Mouse (Mus musculus) forebrain, postnatal 0 days (tissue): ENCODE measurements around the gene Farp1. TPM values are rescaled to one million over a fixed set of nuclear protein-coding genes. Genes with fewer than 3 reads are reported as not detected.

Experiments used
- ATAC-seq: fragments of 200-750 bp; cut with Nextera tagmentation; 2 replicates; pipeline ENCODE4 v1.8.0; 2017; ENCODE audit warnings: mild to moderate bottlenecking, moderate library complexity
- DNase-seq: peaks from one replicate; pipeline ENCODE4 v3.0.0-alpha.2; 2015
- H3K27ac ChIP-seq: fragments of 300-500 bp; sonication (generic); 2 replicates; pipeline ENCODE4 v1.5.1; 2014; ENCODE audit warnings: low read depth, mild to moderate bottlenecking, antibody characterized with exemption, low read length, moderate library complexity, mixed read lengths
- H3K27me3 ChIP-seq: fragments of 300-500 bp; sonication (generic); 2 replicates; pipeline ENCODE4 v1.6.1; 2014; ENCODE audit warnings: mild to moderate bottlenecking, low read length, mixed read lengths; ENCODE audit not compliant: insufficient read depth
- H3K36me3 ChIP-seq: fragments of 300-500 bp; sonication (generic); 2 replicates; pipeline ENCODE4 v1.6.1; 2014; ENCODE audit warnings: mild to moderate bottlenecking, moderate library complexity; ENCODE audit not compliant: insufficient read depth
- H3K4me1 ChIP-seq: fragments of 300-500 bp; sonication (generic); 2 replicates; pipeline ENCODE4 v1.6.1; 2014; ENCODE audit warnings: antibody characterized with exemption; ENCODE audit not compliant: insufficient read depth
- H3K4me2 ChIP-seq: fragments of 300-500 bp; sonication (generic); 2 replicates; pipeline ENCODE4 v1.6.1; 2014; ENCODE audit warnings: low read depth, mild to moderate bottlenecking, moderate library complexity
- H3K4me3 ChIP-seq: fragments of 300-500 bp; sonication (generic); 2 replicates; pipeline ENCODE4 v1.5.1; 2014; ENCODE audit warnings: low read depth, low read length, mixed read lengths
- H3K9ac ChIP-seq: fragments of 300-500 bp; sonication (generic); 2 replicates; pipeline ENCODE4 v1.6.1; 2014; ENCODE audit warnings: mild to moderate bottlenecking
- H3K9me3 ChIP-seq: fragments of 300-500 bp; sonication (generic); 2 replicates; pipeline ENCODE4 v1.6.1; 2016; ENCODE audit warnings: low read length
- CTCF ChIP-seq: sonication (generic); IDR thresholded peaks from 2 replicates; pipeline ENCODE4 v1.5.1; 2016; ENCODE audit warnings: antibody characterized with exemption, control low read depth, low read depth
- WGBS: fragments of 180-500 bp; shearing (Covaris S2); extraction: QIAGEN DNeasy Blood & Tissue Kit; methylation state at CpG from one replicate; pipeline ENCODE4 v1.1.7; 2014; 5-methylcytosine and 5-hydroxymethylcytosine counted together
- polyA plus RNA-seq: library from polyadenylated mRNA; unstranded; fragments of >200 nt; fragmentation: Nextera tagmentation; extraction: Ambion mirVana; gene quantifications from 2 replicates; pipeline ENCODE4 v1.2.1, GENCODE M21; 2015
- total RNA-seq: library from RNA; depleted of rRNA; stranded (reverse); fragments of >200 nt; gene quantifications from 2 replicates; pipeline ENCODE4 v1.2.3, GENCODE M21; 2014

Gene Farp1
- total and polyA plus RNA-seq, 2 experiments from 2014 or later, result 48.3 to 120 TPM

DNA sequence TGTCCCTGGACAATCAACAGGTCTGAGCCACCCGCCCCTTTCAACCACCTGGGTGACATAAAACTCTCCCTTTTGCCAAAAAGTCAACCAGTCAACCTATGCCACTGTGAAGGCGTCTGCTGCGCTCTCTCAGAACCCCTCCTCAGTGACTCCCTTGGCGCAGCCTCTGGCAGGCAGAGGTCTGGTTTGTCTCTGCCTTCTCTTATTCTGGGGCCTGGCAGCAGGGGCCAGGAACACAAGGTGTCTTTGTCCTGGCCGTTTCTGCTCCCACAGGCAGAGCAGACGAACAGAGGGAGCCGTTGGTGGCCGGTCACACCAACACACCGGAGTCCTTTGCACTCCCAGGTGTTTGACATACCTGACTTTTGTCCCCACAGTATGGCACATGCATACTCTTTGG, 57.5 kb downstream of the Farp1 start:
- Histone ChIP-seq H3K4me1 (no peaks in the 10 kb centered on the region), H3K36me3 (peaks cover 11% of the 10 kb centered on the region; the same call in 1 of the 2 replicates), H3K4me3 (no peak overlapping the region), H3K9ac (no peak overlapping the region), H3K27me3 (no peaks in the 10 kb centered on the region), H3K9me3 (0 out of 2 replicates have a peak, but pooled peaks cover 4% of the 10 kb centered on the region), H3K4me2 (no peak overlapping the region), H3K27ac (no peak overlapping the region)
- TF ChIP-seq CTCF, result no peak
- DNase-seq (no peak), ATAC-seq (no peak)
- WGBS, result 62% methylated on average over 9 of the region's 9 CpGs

DNA sequence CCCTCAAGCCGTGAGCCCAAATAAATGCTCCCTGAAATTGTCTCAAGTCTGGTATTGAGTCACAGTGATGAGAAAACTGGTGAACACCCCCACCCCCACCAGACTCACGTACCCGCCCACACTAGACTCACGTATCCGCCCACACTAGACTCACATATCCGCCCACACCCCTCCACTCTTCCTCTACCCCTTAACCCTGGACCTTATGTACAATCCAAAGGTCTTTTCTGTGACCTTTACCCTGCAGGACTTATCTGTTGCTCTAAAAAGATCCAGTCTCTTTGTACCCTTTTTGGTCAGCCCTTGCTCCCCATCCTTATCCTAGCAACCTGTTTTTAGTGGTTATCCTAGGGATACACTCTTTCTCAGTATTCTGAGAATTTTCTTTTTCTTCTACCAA, 58.9 kb downstream of the Farp1 start:
- no peak overlapping the region for H3K27ac ChIP-seq
- no peak overlapping the region for H3K9ac ChIP-seq
- H3K36me3 ChIP-seq, result peaks cover 11% of the 10 kb centered on the region; the same call in 1 of the 2 replicates
- no peaks in the 10 kb centered on the region for H3K27me3 ChIP-seq
- WGBS, result 87% methylated on average over 6 of the region's 6 CpGs
- no peak for TF ChIP-seq CTCF
- H3K9me3 ChIP-seq, result 0 out of 2 replicates have a peak, but pooled peaks cover 2% of the 10 kb centered on the region
- H3K4me1 ChIP-seq, result no peaks in the 10 kb centered on the region
- DNase-seq, result no peak
- H3K4me3 ChIP-seq, result no peak overlapping the region
- ATAC-seq, result no peak
- no peak overlapping the region for H3K4me2 ChIP-seq

DNA sequence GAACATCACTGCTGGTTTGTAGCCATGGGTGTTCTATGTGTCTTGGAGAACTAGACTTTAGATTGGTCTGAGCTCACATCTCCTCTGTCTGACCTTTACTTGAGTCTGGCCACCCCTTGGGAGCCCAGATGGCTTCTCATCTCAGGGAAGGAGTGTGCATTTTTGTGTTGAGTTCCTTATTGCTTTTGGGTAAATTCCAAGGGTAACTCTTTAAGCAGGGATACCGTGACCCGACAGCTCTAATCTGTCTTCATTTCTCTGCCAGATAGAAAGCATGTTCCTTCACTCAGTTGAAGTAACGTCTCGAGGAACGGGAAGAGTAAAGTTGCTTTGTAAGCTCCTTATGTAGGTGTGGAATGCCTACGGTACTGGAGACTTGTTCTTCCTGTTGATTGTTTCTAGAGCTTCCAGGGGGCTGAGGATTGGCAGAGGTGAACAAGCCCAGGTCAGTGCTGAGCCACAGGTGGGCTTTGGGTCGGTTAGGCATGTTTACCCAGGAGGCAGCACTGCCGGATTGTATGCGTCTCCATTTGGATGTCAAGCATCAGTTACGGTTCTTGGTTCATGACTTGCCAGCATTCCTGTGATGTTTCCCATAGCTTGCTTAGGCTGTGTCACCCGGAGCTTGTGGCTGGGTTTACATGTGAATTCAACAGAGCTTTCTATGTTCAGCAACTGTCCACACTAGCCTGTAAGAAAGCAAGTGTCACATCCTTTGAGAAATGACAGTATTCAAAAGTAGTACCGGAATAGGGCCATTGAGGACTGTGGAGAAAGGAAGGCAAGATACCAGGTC, 62.8 kb downstream of the Farp1 start:
- TF ChIP-seq CTCF, result no peak
- Histone ChIP-seq H3K27ac (0 out of 2 replicates have a peak overlapping the region, but pooled peaks have one; percentile 45), H3K27me3 (no peaks in the 10 kb centered on the region), H3K9ac (no peak overlapping the region), H3K4me1 (no peaks in the 10 kb centered on the region), H3K9me3 (no peaks in the 10 kb centered on the region), H3K4me2 (no peak overlapping the region), H3K36me3 (no peaks in the 10 kb centered on the region), H3K4me3 (no peak overlapping the region)
- WGBS, result 84% methylated on average over 12 of the region's 12 CpGs
- no peak for DNase-seq
- no peak for ATAC-seq

DNA sequence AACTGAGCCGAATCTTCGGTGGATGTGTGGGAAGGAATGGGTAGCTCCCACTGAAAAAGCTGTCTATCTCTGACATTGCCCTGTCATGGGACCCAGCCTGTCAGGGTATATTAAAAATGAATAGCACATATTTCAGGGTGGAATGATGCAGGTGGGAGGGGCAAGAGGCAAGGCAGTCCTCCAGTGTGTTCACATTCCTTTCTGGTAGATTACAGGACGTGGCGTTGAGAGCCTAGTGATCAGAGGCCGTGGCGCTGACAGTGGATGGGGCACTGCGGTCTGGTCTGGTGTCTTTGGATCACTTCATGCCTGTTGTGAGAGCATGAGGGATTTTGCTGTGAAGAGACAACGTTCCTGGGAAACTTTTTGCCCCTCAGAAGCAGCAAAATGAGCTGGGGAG, 64.1 kb downstream of the Farp1 start:
- Histone ChIP-seq H3K4me2 (no peak overlapping the region), H3K4me3 (no peak overlapping the region), H3K4me1 (no peaks in the 10 kb centered on the region), H3K27me3 (no peaks in the 10 kb centered on the region), H3K27ac (no peak overlapping the region), H3K9ac (no peak overlapping the region), H3K9me3 (no peaks in the 10 kb centered on the region), H3K36me3 (no peaks in the 10 kb centered on the region)
- no peak for TF ChIP-seq CTCF
- 85% methylated on average over 8 of the region's 8 CpGs for WGBS
- ATAC-seq (no peak), DNase-seq (no peak)

DNA sequence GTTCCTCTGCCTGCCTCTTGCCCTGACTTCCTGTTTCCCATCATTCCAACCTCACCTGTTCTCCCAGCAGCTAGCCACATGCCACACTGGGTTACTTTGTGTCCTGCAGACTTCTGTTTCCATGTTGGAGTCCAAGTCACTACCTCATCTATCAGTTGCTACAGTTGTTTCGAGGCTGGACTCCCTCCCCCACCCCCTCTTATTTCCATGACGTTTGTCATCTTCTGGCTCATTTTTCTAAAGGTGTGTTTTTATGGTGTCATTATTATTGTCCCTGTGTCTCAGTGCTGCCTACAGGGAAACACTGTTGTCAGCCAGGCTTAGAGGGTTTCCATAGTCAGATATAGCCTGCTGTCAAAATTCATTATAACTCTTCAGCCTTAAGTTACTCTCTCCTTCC, 64.9 kb downstream of the Farp1 start:
- no peak overlapping the region for H3K4me2 ChIP-seq
- H3K4me1 ChIP-seq, result no peaks in the 10 kb centered on the region
- WGBS, result 63% methylated on average over 2 of the region's 2 CpGs
- no peak for TF ChIP-seq CTCF
- no peak overlapping the region for H3K27ac ChIP-seq
- no peak for DNase-seq
- no peak for ATAC-seq
- H3K27me3 ChIP-seq, result no peaks in the 10 kb centered on the region
- H3K36me3 ChIP-seq, result no peaks in the 10 kb centered on the region
- no peak overlapping the region for H3K9ac ChIP-seq
- no peaks in the 10 kb centered on the region for H3K9me3 ChIP-seq
- H3K4me3 ChIP-seq, result no peak overlapping the region

DNA sequence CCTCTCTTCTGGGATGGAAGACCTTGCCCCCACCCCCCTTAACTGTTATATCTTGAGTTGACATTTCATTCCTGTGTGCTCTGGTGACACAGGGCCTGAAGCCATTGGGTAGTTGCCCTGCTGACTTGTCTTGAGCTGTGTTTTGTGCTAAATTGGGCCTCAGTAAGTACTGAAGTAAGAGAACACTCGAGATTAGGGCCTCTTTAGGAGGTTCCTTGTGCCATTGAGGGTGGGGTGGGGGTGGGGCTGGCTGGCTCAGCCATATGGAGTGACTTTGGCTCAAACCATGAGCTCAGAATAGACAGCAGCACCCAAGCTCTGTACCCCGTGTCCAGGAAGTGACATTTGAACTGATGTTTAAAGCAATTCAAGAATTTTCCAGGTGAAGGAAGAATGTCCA, 65.8 kb downstream of the Farp1 start:
- WGBS, result 34% methylated on average over 2 of the region's 2 CpGs

DNA sequence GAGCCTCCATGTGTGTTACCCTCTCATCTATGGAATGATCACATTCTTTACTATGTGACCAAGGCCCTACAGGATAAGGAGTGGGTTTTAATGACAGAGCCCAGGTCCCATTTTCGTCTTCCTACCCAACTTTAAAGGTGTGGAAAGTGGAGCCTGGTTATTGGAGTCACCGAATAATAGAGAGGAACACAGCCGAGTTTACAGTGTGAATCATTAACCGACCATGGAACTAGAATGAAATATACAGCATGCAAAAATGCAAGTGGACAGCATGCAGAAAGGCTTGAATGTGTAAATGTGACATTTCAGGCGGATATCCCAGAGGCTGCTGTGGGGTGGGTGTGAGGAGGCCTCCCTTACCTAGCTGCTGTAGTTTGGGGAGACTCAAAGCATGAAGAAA, 66.5 kb downstream of the Farp1 start:
- TF ChIP-seq CTCF, result no peak
- H3K9ac ChIP-seq, result no peak overlapping the region

More for the DNA sequence above, 65.8 kb downstream of the Farp1 start:
- H3K27me3 ChIP-seq, result no peaks in the 10 kb centered on the region
- no peaks in the 10 kb centered on the region for H3K9me3 ChIP-seq
- H3K27ac ChIP-seq, result no peak overlapping the region
- no peak overlapping the region for H3K9ac ChIP-seq
- no peak overlapping the region for H3K4me3 ChIP-seq
- no peak overlapping the region for H3K4me2 ChIP-seq
- no peak for ATAC-seq
- TF ChIP-seq CTCF, result no peak
- no peaks in the 10 kb centered on the region for H3K36me3 ChIP-seq
- no peaks in the 10 kb centered on the region for H3K4me1 ChIP-seq
- no peak for DNase-seq

More for the DNA sequence above, 66.5 kb downstream of the Farp1 start:
- DNase-seq (no peak), ATAC-seq (no peak)
- Histone ChIP-seq H3K27ac (no peak overlapping the region), H3K9me3 (no peaks in the 10 kb centered on the region), H3K4me2 (no peak overlapping the region), H3K4me3 (no peak overlapping the region), H3K4me1 (no peaks in the 10 kb centered on the region), H3K27me3 (no peaks in the 10 kb centered on the region), H3K36me3 (no peaks in the 10 kb centered on the region)
- 85% methylated on average over 5 of the region's 5 CpGs for WGBS
